Mouse (Mus musculus) CH12.LX (cell line): ENCODE measurements around the gene Crip1.

ENCODE experiments used
- CTCF ChIP-seq, 2 experiments: IDR thresholded peaks in 1 of 2; conservative IDR thresholded peaks in 1 of 2; 2 replicates each; pipeline ENCODE4 v1.5.1; 2011 to 2012; ENCODE audit warnings: low read depth in 2 of 2, low read length in 2 of 2, improper control_type of control experiment in 1 of 2, inconsistent platforms in 1 of 2, mild to moderate bottlenecking in 1 of 2, moderate library complexity in 1 of 2
- EP300 ChIP-seq: IDR thresholded peaks from 2 replicates; pipeline ENCODE4 v1.6.1; 2011; ENCODE audit warnings: low read length, improper control_type of control experiment
- ETS1 ChIP-seq: conservative IDR thresholded peaks from 2 replicates; pipeline ENCODE4 v1.6.1; 2012; ENCODE audit warnings: low read depth, mild to moderate bottlenecking, inconsistent platforms, low read length, improper control_type of control experiment, moderate library complexity
- MAZ ChIP-seq: IDR thresholded peaks from 2 replicates; pipeline ENCODE4 v1.6.1; 2012; ENCODE audit warnings: low read depth, mild to moderate bottlenecking, inconsistent platforms, low read length, improper control_type of control experiment, moderate library complexity
- MEF2A ChIP-seq: IDR thresholded peaks from 2 replicates; pipeline ENCODE4 v1.6.1; 2014; ENCODE audit warnings: low read depth, mild to moderate bottlenecking, inconsistent platforms, low read length, improper control_type of control experiment, borderline replicate concordance
- POLR2A ChIP-seq: IDR thresholded peaks from 2 replicates; pipeline ENCODE4 v1.6.1; 2011; ENCODE audit warnings: low read depth, mild to moderate bottlenecking, improper control_type of control experiment, low read length
- ZKSCAN1 ChIP-seq: IDR thresholded peaks from 2 replicates; pipeline ENCODE4 v1.6.1; 2012; ENCODE audit warnings: low read depth, inconsistent platforms, low read length, improper control_type of control experiment, borderline replicate concordance

DNA sequence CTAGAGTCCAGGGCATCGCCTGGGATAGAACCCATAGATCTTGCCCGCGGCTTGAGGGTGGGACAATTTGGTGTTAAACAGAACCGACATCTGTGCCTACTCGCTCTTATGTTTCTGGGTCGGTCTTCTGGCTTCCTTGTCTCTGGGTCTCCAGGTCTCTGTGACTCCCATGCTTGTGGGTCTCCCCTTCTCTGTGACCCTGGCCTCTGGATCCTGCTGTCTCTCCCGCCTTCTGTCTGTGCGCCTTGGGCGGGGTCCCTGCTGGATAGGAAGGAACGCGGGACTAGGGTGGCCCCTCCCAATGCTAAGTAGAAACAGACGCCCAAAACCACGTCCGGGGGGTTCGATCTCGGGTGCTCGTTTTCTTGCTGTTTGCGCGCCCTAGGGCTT is 6.2 kb downstream of the Crip1 start:
- TF ChIP-seq MEF2A (no peak), POLR2A (no peak), MAZ (no peak), EP300 (no peak), CTCF (conservative IDR thresholded peaks at IDR 0.05 in 1 of 2, IDR thresholded peaks at IDR 0.05 in 1 of 2; ENCODE audit: low read depth in 2 of 2, low read length in 2 of 2) (no peak), ETS1 (no peak), ZKSCAN1 (no peak)
